In genomic region chr5:112381154-112381553, GRCm38 (mm10) we compare ENCODE assay signal across 31 mouse cellular contexts. TPM values are rescaled to one million over a fixed set of nuclear protein-coding genes. Genes with fewer than 3 reads are reported as not detected.
DNase-seq lines count a peak whose midpoint lies in the region; ATAC-seq and TF ChIP-seq lines count a peak whose summit lies in the region.
"Had no signal": no experiment of that assay in that cellular context is flagged by ENCODE, and none has a peak within 500 bp of the region (broad histone marks: within the 10 kb centered on the region; RNA-seq: fewer than 3 reads in every experiment).

No protein-coding gene starts in this region.

- no peak for ATAC-seq in hindbrain, embryonic 13.5 days (ENCODE audit: low FRiP score)
- ATAC-seq in hindbrain, embryonic 12.5 days (ENCODE audit: low FRiP score): no peak

- H3K27ac ChIP-seq in hindbrain, embryonic 13.5 days: peak overlapping the region; percentile 76; the same call in 1 of the 2 replicates
- no peak overlapping the region for H3K27ac ChIP-seq in hindbrain, embryonic 12.5 days
- H3K27ac ChIP-seq: heart, adult 2 months; kidney, postnatal 0 days; liver, embryonic 13.5 days; lung, embryonic 15.5 days; stomach, postnatal 0 days had no signal

- no peak overlapping the region for H3K4me2 ChIP-seq in hindbrain, embryonic 13.5 days
- no peak overlapping the region for H3K4me2 ChIP-seq in hindbrain, embryonic 12.5 days (replicated peaks)
- H3K4me2 ChIP-seq: forebrain, embryonic 12.5 days; liver, embryonic 13.5 days; lung, embryonic 15.5 days; neural tube, embryonic 13.5 days had no signal

- no peak for TF ChIP-seq POLR2A in lung, adult 2 months (IDR thresholded peaks at IDR 0.05; ENCODE audit: borderline replicate concordance, extremely low read depth, low read depth, low read length)

- H3K27me3 ChIP-seq in hindbrain, embryonic 13.5 days: no peaks in the 10 kb centered on the region
- no peaks in the 10 kb centered on the region for H3K27me3 ChIP-seq in hindbrain, embryonic 12.5 days
- H3K27me3 ChIP-seq: forebrain, embryonic 12.5 days; liver, embryonic 13.5 days; lung, embryonic 15.5 days; megakaryocyte, embryonic 14.5 days; neural tube, embryonic 13.5 days had no signal

- 86% methylated on average over 11 of the region's 11 CpGs for WGBS in hindbrain, embryonic 13.5 days
- WGBS in hindbrain, embryonic 12.5 days: 91% methylated on average over 11 of the region's 11 CpGs
- WGBS in lung, adult 2 months: 78% methylated on average over 11 of the region's 11 CpGs

- H3K9me3 ChIP-seq in hindbrain, embryonic 13.5 days: no peaks in the 10 kb centered on the region
- no peaks in the 10 kb centered on the region for H3K9me3 ChIP-seq in hindbrain, embryonic 12.5 days (replicated peaks)
- H3K9me3 ChIP-seq: embryonic facial prominence, embryonic 10.5 days; forebrain, embryonic 12.5 days; liver, embryonic 13.5 days; lung, embryonic 15.5 days; neural tube, embryonic 13.5 days had no signal

- DNase-seq in ovary, postnatal 36 days (ENCODE audit: low spot score): peak; percentile 33
- DNase-seq in ovary, postnatal 10 days (ENCODE audit: low spot score): no peak
- DNase-seq in adrenal gland, postnatal 36 days: peak; percentile 70 to 73
- no peak for DNase-seq in lung, adult 2 months
- no peak for DNase-seq in embryo, embryonic 10.5 days (ENCODE audit: low spot score)
- DNase-seq: cerebellum, adult 2 months; gastrocnemius, postnatal 36 days; heart, adult 2 months; heart, postnatal 4 days; kidney, adult 2 months; layer of hippocampus, adult 9-11 months; liver, embryonic 13.5 days; lung, postnatal 36 days; thymus, adult 2 months; thymus, postnatal 4 days had no signal

- H3K36me3 ChIP-seq in hindbrain, embryonic 13.5 days: peaks cover 78% of the 10 kb centered on the region
- H3K36me3 ChIP-seq in hindbrain, embryonic 12.5 days: peaks cover 53% of the 10 kb centered on the region

- 0 out of 2 replicates have a peak overlapping the region, but pooled peaks have one; percentile 19 for H3K9ac ChIP-seq in hindbrain, embryonic 13.5 days
- H3K9ac ChIP-seq in hindbrain, embryonic 12.5 days: no peak overlapping the region
- H3K9ac ChIP-seq: liver, embryonic 13.5 days; lung, embryonic 15.5 days had no signal

- no peak overlapping the region for H3K4me3 ChIP-seq in hindbrain, embryonic 13.5 days
- H3K4me3 ChIP-seq in hindbrain, embryonic 12.5 days: no peak overlapping the region
- H3K4me3 ChIP-seq in lung, adult 2 months (replicated peaks; ENCODE audit: extremely low read depth, low read depth, low read length): no peak overlapping the region
- H3K4me3 ChIP-seq: embryonic facial prominence, embryonic 10.5 days; forebrain, embryonic 12.5 days; heart, adult 2 months; liver, embryonic 13.5 days; lung, embryonic 15.5 days; megakaryocyte, embryonic 14.5 days; neural tube, embryonic 13.5 days had no signal

- H3K4me1 ChIP-seq in hindbrain, embryonic 13.5 days (replicated peaks): peaks cover 18% of the 10 kb centered on the region
- H3K4me1 ChIP-seq in hindbrain, embryonic 12.5 days: peaks cover 13% of the 10 kb centered on the region
- no peaks in the 10 kb centered on the region for H3K4me1 ChIP-seq in lung, adult 2 months (ENCODE audit: control insufficient read depth, insufficient read depth, low read length)

- TF ChIP-seq CTCF in lung, adult 2 months (IDR thresholded peaks at IDR 0.05; ENCODE audit: insufficient read depth, low read length): no peak

RNA-seq across cellular contexts. Expression of gene Asphd2, which starts 13.5 kb away (rescaled TPM):
- 35.5 and 37.7 TPM in 2 replicates for polyA plus RNA-seq in hindbrain, embryonic 13.5 days (2015; fragmentation: Nextera tagmentation; extraction: Ambion mirVana)
- 60.7 and 66.1 TPM in 2 replicates for polyA plus RNA-seq in hindbrain, embryonic 12.5 days (2016; fragmentation: Nextera tagmentation; extraction: Ambion mirVana)
- total RNA-seq in adrenal gland, postnatal 36 days (2021): 1 to 10 TPM; 1.9 to 2.4 TPM
- polyA plus RNA-seq in lung, adult 2 months (2012; rRNA removed): 0.41 and 0.56 TPM in 2 replicates

RNA-seq across cellular contexts. Expression of gene Gm6583, which starts 25.3 kb away (rescaled TPM):
- 0.17 and 0.34 TPM in 2 replicates for polyA plus RNA-seq in hindbrain, embryonic 13.5 days (2015; fragmentation: Nextera tagmentation; extraction: Ambion mirVana)
- 0.26 and 0.27 TPM in 2 replicates for polyA plus RNA-seq in hindbrain, embryonic 12.5 days (2016; fragmentation: Nextera tagmentation; extraction: Ambion mirVana)
- not detected for total RNA-seq in adrenal gland, postnatal 36 days (2021)
- 0.06 TPM in 1 of 2 replicates, not detected in the other for polyA plus RNA-seq in lung, adult 2 months (2012; rRNA removed)
- total RNA-seq: common myeloid progenitor, adult 5-6 weeks; gastrocnemius, adult 18-20 months; gastrocnemius, postnatal 36 days; left cerebral cortex, adult 18-20 months; left cerebral cortex, postnatal 36 days had no signal
- polyA plus RNA-seq: cerebellum, adult 2 months; heart, embryonic 14.5 days; kidney, adult 2 months; large intestine, adult 2 months; small intestine, adult 2 months; thymus, adult 2 months had no signal

RNA-seq across cellular contexts. Expression of gene Hps4, which starts 38.3 kb away (rescaled TPM):
- polyA plus RNA-seq in hindbrain, embryonic 13.5 days (2015; fragmentation: Nextera tagmentation; extraction: Ambion mirVana): 40.3 and 43.2 TPM in 2 replicates
- polyA plus RNA-seq in hindbrain, embryonic 12.5 days (2016; fragmentation: Nextera tagmentation; extraction: Ambion mirVana): 35.4 and 37.1 TPM in 2 replicates
- 10 to 100 TPM; 29.4 to 49.4 TPM for total RNA-seq in adrenal gland, postnatal 36 days (2021)
- polyA plus RNA-seq in lung, adult 2 months (2012; rRNA removed): 34.7 and 40.9 TPM in 2 replicates

RNA-seq across cellular contexts. Expression of gene Srrd, which starts 38.3 kb away (rescaled TPM):
- polyA plus RNA-seq in hindbrain, embryonic 13.5 days (2015; fragmentation: Nextera tagmentation; extraction: Ambion mirVana): 53.6 and 60.2 TPM in 2 replicates
- 46.9 and 47.6 TPM in 2 replicates for polyA plus RNA-seq in hindbrain, embryonic 12.5 days (2016; fragmentation: Nextera tagmentation; extraction: Ambion mirVana)
- total RNA-seq in adrenal gland, postnatal 36 days (2021): 10 to 100 TPM; 35.5 to 63.7 TPM
- polyA plus RNA-seq in lung, adult 2 months (2012; rRNA removed): 34.6 and 38.4 TPM in 2 replicates

RNA-seq across cellular contexts. Expression of gene Tfip11, which starts 55.0 kb away (rescaled TPM):
- polyA plus RNA-seq in hindbrain, embryonic 13.5 days (2015; fragmentation: Nextera tagmentation; extraction: Ambion mirVana): 32.2 and 33.7 TPM in 2 replicates
- 38.1 TPM in 2 replicates for polyA plus RNA-seq in hindbrain, embryonic 12.5 days (2016; fragmentation: Nextera tagmentation; extraction: Ambion mirVana)
- 10 to 100 TPM; 36.3 to 37.8 TPM for total RNA-seq in adrenal gland, postnatal 36 days (2021)
- polyA plus RNA-seq in lung, adult 2 months (2012; rRNA removed): 33.5 and 36.2 TPM in 2 replicates

Comparison
In these comparisons a context has a peak if more than half of its experiments do, and no peak if none do; other contexts are left out.
1. DNase-seq: peak in ovary, postnatal 36 days (single experiment) and adrenal gland, postnatal 36 days (2 of 2); none in ovary, postnatal 10 days (single experiment), lung, adult 2 months (single experiment) and embryo, embryonic 10.5 days (single experiment).
2. RNA of gene Asphd2, which starts 13.5 kb away (polyA plus RNA-seq): 60.7 to 66.1 TPM in hindbrain, embryonic 12.5 days and 35.5 to 37.7 TPM in hindbrain, embryonic 13.5 days; 0.41 to 0.56 TPM in lung, adult 2 months; every median in the first group is over 10 times any median in the second.